Mouse (Mus musculus): ENCODE results near the gene Abhd15.

DNA sequence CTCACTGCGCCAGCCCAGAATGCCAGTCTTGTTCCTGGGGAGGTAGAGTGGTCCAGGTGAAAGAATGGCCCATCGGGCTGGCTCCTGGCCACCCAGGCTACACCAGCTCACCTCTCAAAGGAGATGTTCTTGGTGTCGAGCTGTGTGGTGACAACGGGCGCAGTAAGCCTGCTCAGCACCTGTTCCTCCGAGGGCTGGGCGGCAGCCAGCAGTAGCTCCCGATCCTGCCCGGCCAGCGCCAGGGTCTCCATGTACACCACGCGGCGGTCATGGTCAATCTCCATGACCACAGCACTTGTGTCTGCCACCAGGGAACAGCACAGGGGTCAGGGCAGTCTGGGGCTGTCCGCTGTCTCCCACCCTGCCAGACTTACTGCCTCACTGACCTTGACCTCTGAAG is 38.7 kb upstream of the Abhd15 start:
- TF ChIP-seq CTCF (IDR thresholded peaks at IDR 0.05; ENCODE audit: extremely low read depth, insufficient read length, insufficient replicate concordance, low read depth, low read length) (no peak), POLR2A (IDR thresholded peaks at IDR 0.05; ENCODE audit: low read depth, low read length) (no peak)

Data from small intestine, adult 2 months (tissue).